Mouse (Mus musculus) kidney, embryonic 14.5 days (tissue): ENCODE measurements around the gene Arid3a. TPM values are rescaled to one million over a fixed set of nuclear protein-coding genes. Genes with fewer than 3 reads are reported as not detected.
"Not testable (repeated sequence)": the region's sequence is repeated elsewhere in the genome, so short reads cannot be mapped to it uniquely, and the experiment has no call there.

ENCODE experiments used
- ATAC-seq: fragments of 200-750 bp; cut with Nextera tagmentation; 2 replicates; pipeline ENCODE4 v1.8.0; 2017; ENCODE audit warnings: moderate number of reproducible peaks, mild to moderate bottlenecking, moderate TSS enrichment, moderate library complexity; ENCODE audit not compliant: low FRiP score, low TSS enrichment
- H3K27ac ChIP-seq: fragments of 300-500 bp; sonication (generic); 2 replicates; pipeline ENCODE4 v1.5.1; 2014; ENCODE audit warnings: low read depth, mild to moderate bottlenecking, low read length, moderate library complexity, mixed read lengths
- H3K27me3 ChIP-seq: fragments of 300-500 bp; sonication (generic); 2 replicates; pipeline ENCODE4 v1.6.1; 2014; ENCODE audit warnings: mild to moderate bottlenecking, low read length; ENCODE audit not compliant: control insufficient read depth, insufficient read depth
- H3K36me3 ChIP-seq: fragments of 300-500 bp; sonication (generic); 2 replicates; pipeline ENCODE4 v1.6.1; 2014; ENCODE audit warnings: low read length, mixed read lengths; ENCODE audit not compliant: control insufficient read depth, insufficient read depth
- H3K4me1 ChIP-seq: fragments of 300-500 bp; sonication (generic); 2 replicates; pipeline ENCODE4 v1.6.1; 2014; ENCODE audit warnings: low read length, mixed read lengths; ENCODE audit not compliant: control insufficient read depth, insufficient read depth
- H3K4me2 ChIP-seq: fragments of 300-500 bp; sonication (generic); replicated peaks from 2 replicates; pipeline ENCODE4 v1.6.1; 2014; ENCODE audit warnings: low read depth, mild to moderate bottlenecking, low read length
- H3K4me3 ChIP-seq: fragments of 300-500 bp; sonication (generic); 2 replicates; pipeline ENCODE4 v1.5.1; 2014; ENCODE audit warnings: mild to moderate bottlenecking, low read length
- H3K9ac ChIP-seq: fragments of 300-500 bp; sonication (generic); 2 replicates; pipeline ENCODE4 v1.6.1; 2014; ENCODE audit warnings: low read depth, mild to moderate bottlenecking, low read length, moderate library complexity
- H3K9me3 ChIP-seq: fragments of 300-500 bp; sonication (generic); 2 replicates; pipeline ENCODE4 v1.6.1; 2016; ENCODE audit warnings: low read length; ENCODE audit not compliant: control insufficient read depth
- WGBS: fragments of 180-500 bp; shearing (Covaris S2); extraction: QIAGEN DNeasy Blood & Tissue Kit; methylation state at CpG from one replicate; pipeline ENCODE4 v1.1.7; 2014; 5-methylcytosine and 5-hydroxymethylcytosine counted together
- polyA plus RNA-seq: library from polyadenylated mRNA; unstranded; fragments of >200 nt; fragmentation: Nextera tagmentation; extraction: Ambion mirVana; gene quantifications from 2 replicates; pipeline ENCODE4 v1.2.1, GENCODE M21; 2014

Gene Arid3a
- polyA plus RNA-seq, 1 experiment from 2014 or later = 12.3 TPM

DNA sequence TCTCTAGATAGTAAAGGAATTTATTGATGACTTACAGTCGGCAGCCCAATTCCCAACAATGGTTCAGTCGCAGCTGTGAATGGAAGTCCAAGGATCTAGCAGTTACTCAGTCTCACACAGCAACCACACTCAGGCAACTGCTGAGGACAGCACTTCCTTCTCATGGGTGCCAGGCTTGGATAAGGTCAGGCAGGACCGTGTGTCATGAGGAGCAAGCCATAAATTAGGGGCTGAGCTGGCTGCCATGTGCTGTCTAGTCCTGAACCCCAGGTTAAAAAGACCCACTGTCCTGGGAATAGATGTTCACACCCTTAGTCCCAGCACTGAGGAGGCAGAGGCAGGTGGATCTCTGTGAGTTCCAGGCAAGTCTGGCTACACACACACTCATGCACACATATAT is 41.9 kb upstream of the Arid3a start:
- ATAC-seq, H3K9ac ChIP-seq, H3K36me3 ChIP-seq, H3K4me2 ChIP-seq, H3K27ac ChIP-seq, H3K27me3 ChIP-seq, H3K4me3 ChIP-seq, H3K9me3 ChIP-seq: not testable (repeated sequence)
- WGBS = 52% methylated on average over 2 of the region's 3 CpGs
- peaks cover 25% of the 10 kb centered on the region; the same call in 1 of the 2 replicates for H3K4me1 ChIP-seq

GRCm38 (mm10) chr10:79886054-79886453 is 40.8 kb upstream of the Arid3a start, which contains the start of gene Elane:
TSS of gene Elane (plus strand) at chr10:79886247.
- Histone ChIP-seq H3K9me3 (no peaks in the 10 kb centered on the region), H3K4me3 (no peak within 1 kb of the TSS), H3K4me1 (peaks cover 17% of the 10 kb centered on the region; the same call in 1 of the 2 replicates), H3K27ac (no peak within 1 kb of the TSS), H3K27me3 (peaks cover 2% of the 10 kb centered on the region; the same call in 1 of the 2 replicates), H3K9ac (no peak within 1 kb of the TSS), H3K36me3 (no peaks in the 10 kb centered on the region), H3K4me2 (no peak within 1 kb of the TSS)
- ATAC-seq = no peak
- 84% methylated on average over 6 of the region's 6 CpGs for WGBS

DNA sequence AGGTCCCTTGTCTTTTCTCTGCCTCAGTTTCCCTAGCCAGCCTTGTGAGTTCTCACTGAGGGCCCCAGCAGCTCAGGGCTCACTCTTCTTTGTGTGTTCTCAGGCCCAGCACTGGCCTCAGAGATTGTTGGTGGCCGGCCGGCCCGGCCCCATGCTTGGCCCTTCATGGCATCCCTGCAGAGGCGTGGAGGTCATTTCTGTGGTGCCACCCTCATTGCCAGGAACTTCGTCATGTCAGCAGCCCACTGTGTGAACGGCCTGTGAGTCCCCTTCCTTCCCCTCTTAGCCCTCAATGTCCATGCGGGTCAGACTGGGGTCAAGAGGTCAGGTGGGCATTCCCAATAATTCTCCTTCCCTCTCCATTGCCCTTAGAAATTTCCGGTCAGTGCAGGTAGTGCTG is 40.2 kb upstream of the Arid3a start:
- Histone ChIP-seq H3K4me1 (peaks cover 16% of the 10 kb centered on the region; the same call in 1 of the 2 replicates), H3K27ac (no peak overlapping the region), H3K9ac (no peak overlapping the region), H3K36me3 (no peaks in the 10 kb centered on the region), H3K4me2 (no peak overlapping the region), H3K9me3 (no peaks in the 10 kb centered on the region), H3K27me3 (peaks cover 2% of the 10 kb centered on the region; the same call in 1 of the 2 replicates), H3K4me3 (no peak overlapping the region)
- 77% methylated on average over 8 of the region's 8 CpGs for WGBS
- no peak for ATAC-seq

GRCm38 (mm10) chr10:79889386-79889785 is 37.5 kb upstream of the Arid3a start:
- H3K36me3 ChIP-seq = no peaks in the 10 kb centered on the region
- H3K27me3 ChIP-seq = peaks cover 2% of the 10 kb centered on the region; the same call in 1 of the 2 replicates
- H3K9ac ChIP-seq = no peak overlapping the region
- no peak overlapping the region for H3K4me2 ChIP-seq
- no peak overlapping the region for H3K4me3 ChIP-seq
- ATAC-seq = no peak
- no peak overlapping the region for H3K27ac ChIP-seq
- no peaks in the 10 kb centered on the region for H3K4me1 ChIP-seq
- no peaks in the 10 kb centered on the region for H3K9me3 ChIP-seq
- 55% methylated on average over 2 of the region's 2 CpGs for WGBS

DNA sequence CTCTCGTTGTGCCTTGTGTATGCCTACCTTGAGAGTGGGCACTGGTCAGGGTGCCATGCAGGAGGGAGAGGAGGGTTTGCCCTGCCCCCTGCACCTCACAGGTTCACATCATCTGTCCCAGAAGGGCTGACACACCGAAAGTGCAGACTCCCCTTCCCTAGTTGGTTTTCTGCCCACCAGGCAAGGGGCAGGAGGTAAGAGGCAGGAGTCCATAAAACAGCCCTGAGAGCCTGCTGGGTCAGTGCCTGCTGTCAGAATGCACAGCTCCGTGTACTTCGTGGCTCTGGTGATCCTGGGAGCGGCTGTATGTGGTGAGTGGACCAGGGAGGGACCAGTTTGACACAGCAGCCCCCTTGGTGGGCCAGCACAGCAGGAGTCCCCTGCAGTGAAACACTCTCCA is 36.2 kb upstream of the Arid3a start, which contains the start of gene Cfd:
Gene Cfd, plus strand, starts transcription at position 184 of the 400 bp plus-strand sequence.
- H3K9ac ChIP-seq = no peak within 1 kb of the TSS

DNA sequence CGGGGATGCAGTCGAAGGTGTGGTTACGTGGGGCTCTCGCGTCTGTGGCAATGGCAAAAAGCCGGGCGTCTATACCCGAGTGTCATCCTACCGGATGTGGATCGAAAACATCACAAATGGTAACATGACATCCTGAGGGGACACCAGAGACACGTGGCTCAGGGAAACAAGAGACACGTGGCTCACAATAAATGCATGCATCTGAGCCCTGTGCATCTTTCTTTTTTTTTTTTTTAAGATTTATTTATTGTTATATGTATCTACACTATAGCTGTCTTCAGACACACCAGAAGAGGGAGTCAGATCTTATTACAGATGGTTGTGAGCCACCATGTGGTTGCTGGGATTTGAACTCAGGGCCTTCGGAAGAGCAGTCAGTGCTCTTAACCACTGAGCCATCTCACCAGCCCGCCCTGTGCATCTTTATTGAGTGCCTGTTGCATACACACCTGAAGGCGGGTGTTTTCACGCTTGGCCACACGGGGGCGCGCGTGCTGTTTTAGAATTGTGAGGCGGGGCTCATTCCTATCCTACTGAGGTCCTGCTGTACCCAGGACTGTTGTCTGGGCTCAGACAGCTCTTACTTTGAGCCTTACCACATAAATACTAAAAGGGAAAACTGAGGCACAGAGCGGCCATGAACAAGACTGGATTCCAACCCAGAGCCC is 34.3 kb upstream of the Arid3a start:
- H3K9ac ChIP-seq, H3K27me3 ChIP-seq, H3K4me1 ChIP-seq, H3K4me3 ChIP-seq, H3K27ac ChIP-seq, H3K4me2 ChIP-seq, H3K9me3 ChIP-seq: not testable (repeated sequence)
- ATAC-seq = peak; percentile 53
- peaks cover 28% of the 10 kb centered on the region for H3K36me3 ChIP-seq
- WGBS = 43% methylated on average over 22 of the region's 22 CpGs

More for the DNA sequence above, 36.2 kb upstream of the Arid3a start, which contains the start of gene Cfd:
- peaks cover 9% of the 10 kb centered on the region for H3K36me3 ChIP-seq
- H3K27ac ChIP-seq = no peak within 1 kb of the TSS
- H3K9me3 ChIP-seq = no peaks in the 10 kb centered on the region
- 30% methylated on average over 5 of the region's 5 CpGs for WGBS
- no peaks in the 10 kb centered on the region for H3K4me1 ChIP-seq
- no peak within 1 kb of the TSS for H3K4me2 ChIP-seq
- no peak within 1 kb of the TSS for H3K4me3 ChIP-seq
- H3K27me3 ChIP-seq = peaks cover 2% of the 10 kb centered on the region; the same call in 1 of the 2 replicates
- no peak for ATAC-seq

- ATAC-seq = no peak
- no peak overlapping the region for H3K4me2 ChIP-seq
- no peak overlapping the region for H3K27ac ChIP-seq
- no peak overlapping the region for H3K4me3 ChIP-seq
- peaks cover 3% of the 10 kb centered on the region; the same call in 1 of the 2 replicates for H3K4me1 ChIP-seq
- H3K27me3 ChIP-seq = no peaks in the 10 kb centered on the region
- H3K36me3 ChIP-seq = peaks cover 39% of the 10 kb centered on the region
- 87% methylated on average over 16 of the region's 16 CpGs for WGBS
- no peak overlapping the region for H3K9ac ChIP-seq
- no peaks in the 10 kb centered on the region for H3K9me3 ChIP-seq
These were observed 30.5 kb upstream of the Arid3a start for GRCm38 (mm10) chr10:79896306-79896705.

DNA sequence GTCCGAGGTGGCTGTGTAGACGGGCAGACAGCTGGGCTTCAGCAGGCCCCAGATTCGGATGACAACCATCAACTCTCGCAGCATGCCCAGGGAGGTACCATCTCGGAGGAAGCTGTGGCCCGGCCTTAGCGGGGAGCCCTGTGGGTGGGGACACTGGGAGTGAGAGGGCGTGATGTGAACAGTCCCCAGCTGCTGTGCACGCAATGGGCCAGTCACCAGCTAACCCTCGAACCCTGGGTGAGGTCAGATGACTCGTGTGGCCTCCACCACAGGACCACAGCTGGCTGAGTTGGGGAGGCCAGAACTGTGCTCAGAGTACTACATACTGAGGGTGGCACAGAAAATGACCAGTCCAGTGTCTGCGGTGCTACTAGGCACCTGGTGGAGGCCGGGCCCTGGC is 30.0 kb upstream of the Arid3a start:
- ATAC-seq = no peak
- no peak overlapping the region for H3K9ac ChIP-seq
- no peak overlapping the region for H3K27ac ChIP-seq
- H3K4me3 ChIP-seq = no peak overlapping the region
- 78% methylated on average over 13 of the region's 13 CpGs for WGBS
- H3K9me3 ChIP-seq = no peaks in the 10 kb centered on the region
- H3K4me2 ChIP-seq = no peak overlapping the region
- peaks cover 3% of the 10 kb centered on the region; the same call in 1 of the 2 replicates for H3K4me1 ChIP-seq
- H3K36me3 ChIP-seq = peaks cover 44% of the 10 kb centered on the region
- no peaks in the 10 kb centered on the region for H3K27me3 ChIP-seq
